23 mouse cellular contexts compared by ENCODE assay signal in the genomic region with DNA sequence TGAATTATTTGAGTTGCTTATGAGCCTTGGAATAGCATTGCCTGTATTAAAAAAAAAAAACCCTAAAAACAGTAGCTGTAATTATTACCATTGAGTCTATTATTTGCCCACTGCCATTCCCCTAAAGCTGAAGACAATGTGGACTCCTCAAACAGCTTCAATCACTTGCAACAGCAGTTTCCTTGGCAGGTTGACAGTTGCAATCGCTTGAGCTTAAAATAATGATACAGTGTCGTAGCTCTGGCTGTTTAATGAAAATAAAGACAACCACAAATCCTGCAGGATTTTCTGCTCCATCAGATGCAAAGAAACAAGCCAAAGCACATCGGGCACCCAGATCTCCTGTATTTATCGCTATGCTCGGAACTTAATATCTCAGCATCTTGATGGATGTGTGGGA.
DNase-seq lines count a peak whose midpoint lies in the region; ATAC-seq and TF ChIP-seq lines count a peak whose summit lies in the region.
"Had no signal": no experiment of that assay in that cellular context is flagged by ENCODE, and none has a peak within 500 bp of the region (broad histone marks: within the 10 kb centered on the region; RNA-seq: fewer than 3 reads in every experiment).

No protein-coding gene starts in this region.

- 30% methylated on average over 5 of the region's 5 CpGs for WGBS in forebrain, embryonic 16.5 days
- WGBS in forebrain, embryonic 15.5 days, result 37% methylated on average over 5 of the region's 5 CpGs
- 64% methylated on average over 5 of the region's 5 CpGs for whole genome bisulfite sequencing in midbrain, embryonic 14.5 days
- WGBS in midbrain, embryonic 16.5 days, result 59% methylated on average over 5 of the region's 5 CpGs

- CTCF ChIA-PET in Patski (lab: Charles Lee), result no interaction called here

- peak; percentile 18 for DNase-seq in midbrain, embryonic 14.5 days
- peak; percentile 77 for DNase-seq in Patski (ENCODE audit: low read depth, low spot score)
- DNase-seq in brain, embryonic 14.5 days (ENCODE audit: low read depth), result peak; percentile 77
- no peak for DNase-seq in lung, postnatal 25 days (ENCODE audit: low spot score)
- DNase-seq: adrenal gland, postnatal 10 days; B cell, adult 2 months; cerebellum, adult 18-20 months; cerebellum, postnatal 25 days; gastrocnemius, postnatal 10 days; heart, postnatal 10 days; kidney, postnatal 25 days; lung, embryonic 14.5 days; lung, postnatal 14 days; right cerebral cortex, adult 18-20 months; thymus, postnatal 4 days had no signal

- no peaks in the 10 kb centered on the region for H3K36me3 ChIP-seq in forebrain, embryonic 16.5 days (ENCODE audit: control insufficient read depth, insufficient read depth)
- no peaks in the 10 kb centered on the region for H3K36me3 ChIP-seq in forebrain, embryonic 15.5 days
- no peaks in the 10 kb centered on the region for H3K36me3 ChIP-seq in midbrain, embryonic 14.5 days (ENCODE audit: control insufficient read depth, insufficient read depth, low read length)
- no peaks in the 10 kb centered on the region for H3K36me3 ChIP-seq in midbrain, embryonic 16.5 days (ENCODE audit: control insufficient read depth, insufficient read depth, low read length)
- H3K36me3 ChIP-seq: heart, embryonic 13.5 days; limb, embryonic 12.5 days; liver, embryonic 15.5 days had no signal

- POLR2A ChIA-PET in Patski (lab: Charles Lee), result no interaction called here

- H3K9me3 ChIP-seq in forebrain, embryonic 16.5 days (ENCODE audit: control insufficient read depth, low read length), result no peaks in the 10 kb centered on the region
- H3K9me3 ChIP-seq in forebrain, embryonic 15.5 days, result no peaks in the 10 kb centered on the region
- no peaks in the 10 kb centered on the region for H3K9me3 ChIP-seq in midbrain, embryonic 14.5 days (ENCODE audit: control insufficient read depth, low read length)
- H3K9me3 ChIP-seq in midbrain, embryonic 16.5 days (replicated peaks; ENCODE audit: control insufficient read depth, low read length, poor library complexity, severe bottlenecking), result no peaks in the 10 kb centered on the region
- H3K9me3 ChIP-seq: heart, embryonic 13.5 days; limb, embryonic 12.5 days; liver, embryonic 15.5 days had no signal

- 0 out of 2 replicates have a peak, but pooled peaks cover 3% of the 10 kb centered on the region for H3K4me1 ChIP-seq in forebrain, embryonic 16.5 days (replicated peaks; ENCODE audit: control insufficient read depth, insufficient read depth, low read length)
- peaks cover 8% of the 10 kb centered on the region; the same call in 1 of the 2 replicates for H3K4me1 ChIP-seq in forebrain, embryonic 15.5 days
- H3K4me1 ChIP-seq in midbrain, embryonic 14.5 days (ENCODE audit: control insufficient read depth, insufficient read depth, low read length), result no peaks in the 10 kb centered on the region
- no peaks in the 10 kb centered on the region for H3K4me1 ChIP-seq in midbrain, embryonic 16.5 days (ENCODE audit: control insufficient read depth, insufficient read depth, low read length)
- H3K4me1 ChIP-seq: heart, embryonic 13.5 days; limb, embryonic 12.5 days; liver, embryonic 15.5 days had no signal

- H3K4me2 ChIP-seq in forebrain, embryonic 16.5 days (ENCODE audit: low read length), result no peak overlapping the region; the same call in 1 of the 2 replicates
- H3K4me2 ChIP-seq in forebrain, embryonic 15.5 days (replicated peaks), result no peak overlapping the region
- H3K4me2 ChIP-seq in midbrain, embryonic 14.5 days (ENCODE audit: low read length), result no peak overlapping the region
- H3K4me2 ChIP-seq in midbrain, embryonic 16.5 days (ENCODE audit: low read length), result no peak overlapping the region
- H3K4me2 ChIP-seq: heart, embryonic 13.5 days; limb, embryonic 12.5 days; liver, embryonic 15.5 days; lung, embryonic 14.5 days; midbrain, embryonic 11.5 days had no signal

- TF ChIP-seq CTCF in Patski (IDR thresholded peaks at IDR 0.05), result no peak
- TF ChIP-seq CTCF in brain, embryonic 14.5 days (IDR thresholded peaks at IDR 0.05; ENCODE audit: borderline replicate concordance, extremely low read depth, insufficient read depth, insufficient read length), result no peak

- TF ChIP-seq POLR2A in brain, embryonic 14.5 days (IDR thresholded peaks at IDR 0.05; ENCODE audit: borderline replicate concordance, extremely low read depth, insufficient read depth, insufficient read length, poor library complexity, severe bottlenecking), result no peak

- peak; percentile 33; the same call in 1 of the 2 replicates for ATAC-seq in forebrain, embryonic 16.5 days
- ATAC-seq in forebrain, embryonic 15.5 days (replicated peaks), result no peak
- ATAC-seq in midbrain, embryonic 14.5 days (ENCODE audit: low FRiP score, low TSS enrichment), result no peak
- ATAC-seq in midbrain, embryonic 16.5 days, result no peak
- no peak for ATAC-seq in Patski
- ATAC-seq: intestine, embryonic 16.5 days had no signal

- H3K27me3 ChIP-seq in forebrain, embryonic 16.5 days (replicated peaks; ENCODE audit: control insufficient read depth, insufficient read depth, low read length), result no peaks in the 10 kb centered on the region
- no peaks in the 10 kb centered on the region for H3K27me3 ChIP-seq in forebrain, embryonic 15.5 days
- H3K27me3 ChIP-seq in midbrain, embryonic 14.5 days (ENCODE audit: control insufficient read depth, insufficient read depth, low read length), result no peaks in the 10 kb centered on the region
- H3K27me3 ChIP-seq in midbrain, embryonic 16.5 days (ENCODE audit: control insufficient read depth, insufficient read depth, low read depth, low read length), result no peaks in the 10 kb centered on the region
- H3K27me3 ChIP-seq in Patski, result peaks cover 47% of the 10 kb centered on the region
- H3K27me3 ChIP-seq: heart, embryonic 13.5 days; limb, embryonic 12.5 days; liver, embryonic 15.5 days had no signal

- in situ Hi-C loops in Patski (cut with MboI; ENCODE audit: low pct_unique_long_range_greater_than_20kb), result no loop called here

- H3K27ac ChIP-seq in forebrain, embryonic 16.5 days (ENCODE audit: low read length), result no peak overlapping the region
- H3K27ac ChIP-seq in forebrain, embryonic 15.5 days (replicated peaks), result no peak overlapping the region
- H3K27ac ChIP-seq in midbrain, embryonic 14.5 days (replicated peaks; ENCODE audit: low read depth, low read length), result no peak overlapping the region
- H3K27ac ChIP-seq in midbrain, embryonic 16.5 days (ENCODE audit: low read length), result no peak overlapping the region
- H3K27ac ChIP-seq: heart, embryonic 13.5 days; limb, embryonic 12.5 days; liver, embryonic 15.5 days had no signal

- H3K9ac ChIP-seq in forebrain, embryonic 16.5 days (replicated peaks; ENCODE audit: low read depth, low read length), result no peak overlapping the region
- no peak overlapping the region for H3K9ac ChIP-seq in forebrain, embryonic 15.5 days (replicated peaks)
- H3K9ac ChIP-seq in midbrain, embryonic 14.5 days (replicated peaks; ENCODE audit: low read length), result no peak overlapping the region
- no peak overlapping the region for H3K9ac ChIP-seq in midbrain, embryonic 16.5 days (ENCODE audit: low read depth, low read length)
- H3K9ac ChIP-seq: heart, embryonic 13.5 days; limb, embryonic 12.5 days; liver, embryonic 15.5 days; lung, embryonic 14.5 days had no signal

- H3K4me3 ChIP-seq in forebrain, embryonic 16.5 days (replicated peaks; ENCODE audit: low read length), result no peak overlapping the region
- H3K4me3 ChIP-seq in forebrain, embryonic 15.5 days, result no peak overlapping the region
- H3K4me3 ChIP-seq in midbrain, embryonic 14.5 days (replicated peaks; ENCODE audit: low read depth, low read length), result no peak overlapping the region
- H3K4me3 ChIP-seq in midbrain, embryonic 16.5 days (ENCODE audit: low read depth, low read length), result no peak overlapping the region
- H3K4me3 ChIP-seq: heart, embryonic 13.5 days; limb, embryonic 12.5 days; liver, embryonic 15.5 days had no signal
